Mouse (Mus musculus) testis, adult 2 months (tissue): ENCODE measurements at regions not wholly inside any gene's neighbourhood (a gene's known extent, or its start where the extent isn't known, plus 50 kb on each side); places are given as distances from the start of the nearest gene placed in this dataset.

Experiments used
- H3K27ac ChIP-seq: fragments of 200-500 bp; 2 replicates; pipeline ENCODE4 v1.5.1; 2012; ENCODE audit warnings: low read depth, low read length; ENCODE audit not compliant: control insufficient read depth, insufficient read depth
- H3K27me3 ChIP-seq: fragments of 200-500 bp; 2 replicates; pipeline ENCODE4 v1.6.1; 2012; ENCODE audit warnings: mild to moderate bottlenecking, low read length, moderate library complexity; ENCODE audit not compliant: control insufficient read depth, insufficient read depth
- H3K36me3 ChIP-seq: fragments of 200-500 bp; 2 replicates; pipeline ENCODE4 v1.6.1; 2012; ENCODE audit warnings: mild to moderate bottlenecking, low read length; ENCODE audit not compliant: control insufficient read depth, insufficient read depth
- H3K4me1 ChIP-seq: fragments of 200-500 bp; 2 replicates; pipeline ENCODE4 v1.6.1; 2012; ENCODE audit warnings: low read length; ENCODE audit not compliant: control insufficient read depth, insufficient read depth
- H3K4me3 ChIP-seq: fragments of 200-500 bp; 2 replicates; pipeline ENCODE4 v1.5.1; 2012; ENCODE audit warnings: low read depth, mild to moderate bottlenecking, low read length, moderate library complexity, mixed read lengths; ENCODE audit not compliant: control insufficient read depth
- CTCF ChIP-seq: fragments of 200-500 bp; IDR thresholded peaks from 2 replicates; pipeline ENCODE4 v1.5.1; 2012; ENCODE audit warnings: low read depth, mild to moderate bottlenecking, inconsistent platforms, low read length, moderate library complexity; ENCODE audit not compliant: control insufficient read depth, insufficient read depth, insufficient replicate concordance
- POLR2A ChIP-seq: fragments of 200-500 bp; IDR thresholded peaks from 2 replicates; pipeline ENCODE4 v1.6.1; 2012; ENCODE audit warnings: low read depth, mild to moderate bottlenecking, inconsistent platforms, low read length, moderate library complexity; ENCODE audit not compliant: control insufficient read depth

GRCm38 (mm10) chr1:57096248-57096600 lies 117.8 kb upstream of the Satb2 start:
- no peak overlapping the region for H3K27ac ChIP-seq
- no peaks in the 10 kb centered on the region for H3K4me1 ChIP-seq
- H3K4me3 ChIP-seq = no peak overlapping the region
- no peaks in the 10 kb centered on the region for H3K36me3 ChIP-seq
- H3K27me3 ChIP-seq = no peaks in the 10 kb centered on the region
- TF ChIP-seq POLR2A (no peak), CTCF (no peak)

- no peak overlapping the region for H3K27ac ChIP-seq
- H3K4me1 ChIP-seq = no peaks in the 10 kb centered on the region
- no peaks in the 10 kb centered on the region for H3K36me3 ChIP-seq
- H3K4me3 ChIP-seq = no peak overlapping the region
- TF ChIP-seq POLR2A (no peak), CTCF (no peak)
- no peaks in the 10 kb centered on the region for H3K27me3 ChIP-seq
Measured at GRCm38 (mm10) chr1:57096740-57097139, 118.3 kb upstream of the Satb2 start.

GRCm38 (mm10) chr1:57100614-57101013 lies 122.2 kb upstream of the Satb2 start:
- Histone ChIP-seq H3K4me1 (no peaks in the 10 kb centered on the region), H3K27ac (no peak overlapping the region), H3K27me3 (no peaks in the 10 kb centered on the region), H3K36me3 (no peaks in the 10 kb centered on the region), H3K4me3 (no peak overlapping the region)
- TF ChIP-seq CTCF = no peak
- no peak for TF ChIP-seq POLR2A

GRCm38 (mm10) chr1:57107308-57107707 lies 128.9 kb upstream of the Satb2 start:
- Histone ChIP-seq H3K4me1 (no peaks in the 10 kb centered on the region), H3K4me3 (no peak overlapping the region), H3K36me3 (no peaks in the 10 kb centered on the region), H3K27me3 (no peaks in the 10 kb centered on the region), H3K27ac (no peak overlapping the region)
- TF ChIP-seq POLR2A = no peak
- TF ChIP-seq CTCF = no peak

- Histone ChIP-seq H3K36me3 (no peaks in the 10 kb centered on the region), H3K27me3 (no peaks in the 10 kb centered on the region), H3K4me3 (no peak overlapping the region), H3K4me1 (no peaks in the 10 kb centered on the region), H3K27ac (no peak overlapping the region)
- no peak for TF ChIP-seq POLR2A
- no peak for TF ChIP-seq CTCF
Measured at GRCm38 (mm10) chr1:57120678-57121077, 142.2 kb upstream of the Satb2 start.

- Histone ChIP-seq H3K36me3 (no peaks in the 10 kb centered on the region), H3K27ac (no peak overlapping the region), H3K4me1 (no peaks in the 10 kb centered on the region), H3K4me3 (no peak overlapping the region), H3K27me3 (no peaks in the 10 kb centered on the region)
- TF ChIP-seq POLR2A (no peak), CTCF (no peak)
Measured at GRCm38 (mm10) chr1:57144181-57144580, 165.7 kb upstream of the Satb2 start.

GRCm38 (mm10) chr1:57155869-57156268 lies 177.4 kb upstream of the Satb2 start:
- H3K4me3 ChIP-seq = no peak overlapping the region
- no peaks in the 10 kb centered on the region for H3K36me3 ChIP-seq
- TF ChIP-seq POLR2A (no peak), CTCF (no peak)
- no peak overlapping the region for H3K27ac ChIP-seq
- H3K27me3 ChIP-seq = no peaks in the 10 kb centered on the region
- H3K4me1 ChIP-seq = no peaks in the 10 kb centered on the region

GRCm38 (mm10) chr1:57164443-57164842 lies 186.0 kb upstream of the Satb2 start:
- no peak overlapping the region for H3K27ac ChIP-seq
- no peaks in the 10 kb centered on the region for H3K4me1 ChIP-seq
- no peak for TF ChIP-seq CTCF
- TF ChIP-seq POLR2A = no peak
- H3K4me3 ChIP-seq = no peak overlapping the region
- H3K36me3 ChIP-seq = no peaks in the 10 kb centered on the region
- H3K27me3 ChIP-seq = no peaks in the 10 kb centered on the region
